Mouse (Mus musculus) spleen, adult 2 months (tissue): ENCODE measurements around the gene Cdh15. TPM values are rescaled to one million over a fixed set of nuclear protein-coding genes. Genes with fewer than 3 reads are reported as not detected.

Source experiments
- DNase-seq, 2 experiments: peaks; one replicate each; pipeline versions ENCODE4 v3.0.0 to v3.0.0-alpha.2; 2012 to 2021; ENCODE audit warnings: low spot score in 2 of 2, low read depth in 1 of 2
- H3K27ac ChIP-seq: fragments of 200-500 bp; 2 replicates; pipeline ENCODE4 v1.5.1; 2012; ENCODE audit warnings: low read length, inconsistent platforms; ENCODE audit not compliant: insufficient read depth
- H3K27me3 ChIP-seq: fragments of 200-500 bp; 2 replicates; pipeline ENCODE4 v1.6.1; 2012; ENCODE audit warnings: mild to moderate bottlenecking, moderate library complexity, low read length, inconsistent platforms; ENCODE audit not compliant: control insufficient read depth, insufficient read depth
- H3K36me3 ChIP-seq: fragments of 200-500 bp; 2 replicates; pipeline ENCODE4 v1.6.1; 2012; ENCODE audit warnings: mild to moderate bottlenecking, low read length, inconsistent platforms; ENCODE audit not compliant: control insufficient read depth, insufficient read depth
- H3K4me1 ChIP-seq: fragments of 200-500 bp; 2 replicates; pipeline ENCODE4 v1.6.1; 2011; ENCODE audit warnings: inconsistent platforms; ENCODE audit not compliant: control insufficient read depth, insufficient read depth, insufficient read length
- H3K4me3 ChIP-seq: fragments of 200-500 bp; 2 replicates; pipeline ENCODE4 v1.5.1; 2011; ENCODE audit warnings: mild to moderate bottlenecking, inconsistent platforms; ENCODE audit not compliant: insufficient read depth, insufficient read length; ENCODE audit errors: extremely low read depth
- CTCF ChIP-seq: fragments of 200-500 bp; IDR thresholded peaks from 2 replicates; pipeline ENCODE4 v1.5.1; 2011; ENCODE audit warnings: mild to moderate bottlenecking, inconsistent platforms; ENCODE audit not compliant: insufficient read depth, insufficient read length, insufficient replicate concordance; ENCODE audit errors: extremely low read depth
- POLR2A ChIP-seq: fragments of 200-500 bp; IDR thresholded peaks from 2 replicates; pipeline ENCODE4 v1.6.1; 2011; ENCODE audit warnings: low read depth, low read length, inconsistent platforms
- WGBS: fragments of 180-500 bp; shearing (Covaris S2); methylation state at CpG from one replicate; pipeline ENCODE4 v1.1.7; 2018; 5-methylcytosine and 5-hydroxymethylcytosine counted together
- polyA plus RNA-seq: library from polyadenylated mRNA; depleted of rRNA; stranded (reverse); fragments of >200 nt; gene quantifications from 2 replicates; pipeline ENCODE4 v1.2.3, GENCODE M21; 2012; rRNA removed

The Cdh15 gene
- polyA plus RNA-seq, 1 experiment, result not detected

DNA sequence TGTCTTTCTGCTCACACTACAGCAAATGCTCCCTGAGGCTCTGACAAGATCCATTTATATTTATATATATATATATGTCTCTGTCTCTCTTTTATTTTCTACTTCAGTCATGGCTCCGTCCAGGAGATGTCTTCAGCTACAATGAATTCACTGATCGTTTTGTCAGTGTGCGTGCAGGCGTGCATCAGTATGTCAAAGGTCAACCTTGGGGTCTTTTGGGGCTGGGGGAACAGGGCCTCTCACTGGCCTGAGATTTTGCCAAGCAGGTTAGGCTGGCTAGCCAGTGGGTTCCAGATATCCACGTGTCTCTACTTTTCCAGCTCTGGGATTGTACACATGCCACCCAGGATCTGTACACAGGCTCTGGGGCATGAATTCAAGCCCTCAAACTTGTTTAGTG, 55.2 kb downstream of the Cdh15 start:
- Histone ChIP-seq H3K27ac (no peak overlapping the region), H3K27me3 (no peaks in the 10 kb centered on the region), H3K36me3 (peaks cover 28% of the 10 kb centered on the region), H3K4me3 (no peak overlapping the region), H3K4me1 (no peaks in the 10 kb centered on the region; the same call in 1 of the 2 replicates)
- no peak for TF ChIP-seq POLR2A
- TF ChIP-seq CTCF, result no peak
- DNase-seq, result no peak
- 96% methylated on average over 5 of the region's 5 CpGs for WGBS

DNA sequence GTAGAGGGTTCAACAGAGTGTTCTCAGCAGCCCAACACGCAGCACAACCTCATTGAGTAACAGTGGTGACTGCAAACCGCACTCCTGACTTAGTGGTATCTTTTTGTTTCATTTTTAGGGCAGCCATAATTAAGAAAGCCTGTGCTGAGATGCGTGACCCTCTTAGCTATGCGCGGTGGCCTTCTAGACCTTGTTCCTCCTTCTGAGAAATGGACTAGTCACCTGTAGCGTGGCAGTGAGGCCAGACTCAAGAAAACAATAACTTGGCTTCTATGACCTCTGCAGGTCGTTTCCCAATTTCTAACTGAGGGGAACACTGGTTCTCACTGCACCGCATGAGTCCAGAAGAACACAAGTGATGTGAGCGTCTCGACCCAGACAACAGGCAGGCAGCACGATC, 56.7 kb downstream of the Cdh15 start:
- Histone ChIP-seq H3K27me3 (no peaks in the 10 kb centered on the region), H3K27ac (peak overlapping the region; percentile 53), H3K4me1 (no peaks in the 10 kb centered on the region; the same call in 1 of the 2 replicates), H3K36me3 (peaks cover 21% of the 10 kb centered on the region), H3K4me3 (no peak overlapping the region)
- no peak for DNase-seq
- TF ChIP-seq CTCF (no peak), POLR2A (no peak)
- WGBS, result 69% methylated on average over 11 of the region's 11 CpGs

DNA sequence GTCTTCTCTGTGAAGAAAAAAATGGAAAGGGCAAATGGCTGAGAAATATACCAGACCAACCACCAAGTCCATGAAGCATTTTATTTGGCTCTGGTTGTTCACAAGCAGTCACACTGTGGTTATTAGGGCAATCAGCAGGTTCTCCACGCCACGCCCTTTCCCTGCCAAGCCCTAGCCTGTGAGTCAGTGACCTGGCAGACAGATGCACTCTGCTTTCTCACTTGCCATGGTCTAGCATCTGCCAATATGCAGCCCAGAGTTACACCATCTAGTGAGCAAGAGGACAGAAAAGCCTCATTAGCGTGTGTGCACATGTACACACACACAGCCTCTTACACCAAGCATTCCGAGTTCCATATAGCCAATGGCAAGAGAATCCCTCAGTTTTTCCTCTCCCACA, 57.6 kb downstream of the Cdh15 start:
- H3K36me3 ChIP-seq, result peaks cover 16% of the 10 kb centered on the region
- 87% methylated on average over 4 of the region's 4 CpGs for WGBS
- DNase-seq, result no peak
- TF ChIP-seq POLR2A, result no peak
- no peak for TF ChIP-seq CTCF
- H3K4me3 ChIP-seq, result no peak overlapping the region
- H3K4me1 ChIP-seq, result no peaks in the 10 kb centered on the region; the same call in 1 of the 2 replicates
- no peak overlapping the region for H3K27ac ChIP-seq
- no peaks in the 10 kb centered on the region for H3K27me3 ChIP-seq

DNA sequence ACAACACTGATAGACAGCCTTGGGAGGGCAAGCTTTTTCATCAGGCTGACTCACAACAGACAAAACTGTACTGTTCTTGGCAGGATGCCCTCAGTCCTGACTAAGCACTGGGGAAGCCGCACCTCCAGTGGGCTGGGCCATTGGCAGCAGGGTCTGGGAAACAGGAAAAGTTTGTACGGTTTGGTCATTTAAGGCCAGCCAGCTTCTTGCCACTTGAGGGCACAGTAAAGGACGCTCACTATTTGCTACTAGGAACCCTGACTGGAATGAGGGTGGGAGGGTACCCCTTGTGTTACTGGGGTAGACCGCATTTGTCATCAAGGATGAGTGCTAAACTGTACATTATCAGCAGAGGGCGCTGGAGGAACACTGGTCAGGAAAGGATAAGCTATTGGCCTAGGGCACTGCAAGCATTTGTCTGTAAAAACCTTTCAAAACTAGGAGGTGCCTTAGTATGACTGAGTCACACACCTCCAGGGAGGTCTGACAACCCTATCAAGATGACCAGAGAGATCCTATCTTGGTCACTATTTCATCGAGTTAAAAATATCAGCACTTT, 58.8 kb downstream of the Cdh15 start:
- Histone ChIP-seq H3K4me3 (no peak overlapping the region), H3K27me3 (no peaks in the 10 kb centered on the region), H3K27ac (peak overlapping the region; percentile 19; the same call in 1 of the 2 replicates), H3K4me1 (no peaks in the 10 kb centered on the region; the same call in 1 of the 2 replicates), H3K36me3 (peaks cover 12% of the 10 kb centered on the region)
- WGBS, result 25% methylated on average over 6 of the region's 6 CpGs
- DNase-seq, result peak; percentile 67 to 76
- TF ChIP-seq CTCF (peak; percentile 63; the same call in 1 of the 2 replicates), POLR2A (no peak)

DNA sequence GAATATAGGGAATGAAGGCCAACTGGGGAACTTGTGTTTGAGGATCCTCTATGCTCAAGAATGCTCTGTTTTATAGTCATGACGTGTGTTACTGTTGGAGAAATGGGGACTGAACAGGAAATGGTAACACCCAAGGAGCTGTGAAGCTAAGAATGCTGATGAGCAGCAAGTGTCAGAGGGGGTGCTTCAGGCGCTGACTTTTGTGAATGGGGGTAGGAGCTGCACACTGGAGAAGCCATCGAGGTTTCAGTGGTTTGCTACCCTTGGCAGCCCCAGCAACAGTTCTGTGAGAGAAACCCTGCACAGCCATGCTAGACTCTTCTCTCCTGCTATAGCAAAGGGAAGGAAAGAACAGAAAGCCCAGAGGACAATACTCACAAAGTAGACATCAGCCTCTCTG, 64.4 kb downstream of the Cdh15 start:
- TF ChIP-seq POLR2A (no peak), CTCF (no peak)
- H3K4me3 ChIP-seq, result no peak overlapping the region
- no peaks in the 10 kb centered on the region for H3K27me3 ChIP-seq
- H3K36me3 ChIP-seq, result peaks cover 20% of the 10 kb centered on the region
- DNase-seq, result no peak
- H3K27ac ChIP-seq, result no peak overlapping the region
- peaks cover 7% of the 10 kb centered on the region; the same call in 1 of the 2 replicates for H3K4me1 ChIP-seq
- 23% methylated on average over 3 of the region's 3 CpGs for WGBS

DNA sequence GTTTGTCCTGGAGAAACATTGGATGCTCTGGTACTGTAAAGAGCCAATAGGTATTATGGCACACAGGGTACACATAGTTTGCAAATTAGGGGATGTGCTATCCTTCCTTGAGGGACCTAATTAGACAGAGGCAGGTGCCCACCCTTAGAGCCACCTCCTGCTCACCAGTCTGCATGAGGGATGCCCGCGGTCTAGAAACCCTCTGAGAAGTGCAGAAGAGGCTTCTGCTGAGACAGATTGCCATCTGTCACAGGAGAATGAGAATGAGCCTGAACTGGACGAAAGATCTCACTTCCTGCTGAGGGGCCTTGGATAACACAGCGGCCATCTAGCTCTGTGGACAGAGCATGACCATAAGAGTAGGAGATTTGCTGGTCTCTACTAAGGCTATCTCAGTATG, 65.1 kb downstream of the Cdh15 start:
- no peaks in the 10 kb centered on the region for H3K27me3 ChIP-seq
- TF ChIP-seq POLR2A, result no peak
- no peak for TF ChIP-seq CTCF
- no peak for DNase-seq
- H3K27ac ChIP-seq, result no peak overlapping the region
- 91% methylated on average over 4 of the region's 4 CpGs for WGBS
- H3K4me1 ChIP-seq, result peaks cover 14% of the 10 kb centered on the region; the same call in 1 of the 2 replicates
- H3K36me3 ChIP-seq, result peaks cover 15% of the 10 kb centered on the region
- no peak overlapping the region for H3K4me3 ChIP-seq

DNA sequence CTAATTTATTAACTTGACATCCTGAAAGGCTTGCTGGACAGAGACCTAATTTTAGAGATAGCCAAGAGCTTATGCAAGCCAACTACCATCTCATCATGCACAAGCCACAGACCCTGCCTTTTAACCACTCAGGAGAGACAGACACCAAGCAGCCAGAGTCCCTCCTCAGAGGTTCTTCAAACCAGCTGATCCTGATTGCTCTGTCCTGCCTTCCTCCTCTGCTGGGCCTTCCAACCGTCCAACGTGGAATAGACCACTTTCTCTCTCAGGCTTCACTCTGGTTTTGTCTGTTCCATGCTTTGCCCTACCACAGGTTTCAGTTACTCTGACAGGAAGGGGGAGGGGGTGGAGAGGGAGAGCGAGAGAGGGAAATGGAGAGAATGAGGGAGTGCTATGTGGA, 69.0 kb downstream of the Cdh15 start:
- Histone ChIP-seq H3K27me3 (no peaks in the 10 kb centered on the region), H3K4me1 (peaks cover 23% of the 10 kb centered on the region; the same call in 1 of the 2 replicates), H3K36me3 (peaks cover 10% of the 10 kb centered on the region), H3K4me3 (no peak overlapping the region), H3K27ac (no peak overlapping the region)
- TF ChIP-seq CTCF, result no peak
- no peak for TF ChIP-seq POLR2A
- DNase-seq, result no peak
- WGBS, result 21% methylated on average over 3 of the region's 3 CpGs

Other genes starting within 250 kb of the Cdh15 start
- 13.1 and 16.4 TPM in 2 replicates for gene Galns, start 236.5 kb upstream of the Cdh15 start, polyA plus RNA-seq
- 101 and 133 TPM in 2 replicates for gene Trappc2l, start 236.3 kb upstream of the Cdh15 start, polyA plus RNA-seq
- gene Pabpn1l, start 225.2 kb upstream of the Cdh15 start, polyA plus RNA-seq, result 0.13 TPM in 1 of 2 replicates, not detected in the other
- 38.3 and 40.2 TPM in 2 replicates for gene Cbfa2t3, start 148.9 kb upstream of the Cdh15 start, polyA plus RNA-seq
- 11.1 and 12.0 TPM in 2 replicates for gene Acsf3, start 72.5 kb upstream of the Cdh15 start, polyA plus RNA-seq
- 76.3 and 77.7 TPM in 2 replicates for gene Ankrd11, start 194.3 kb downstream of the Cdh15 start, polyA plus RNA-seq
- gene Spg7, start 215.0 kb downstream of the Cdh15 start, polyA plus RNA-seq, result 62.6 and 74.1 TPM in 2 replicates